Mouse (Mus musculus) ovary, postnatal 36 days (tissue): ENCODE data around the gene Ttc13.

Experiments used
- DNase-seq: peaks from one replicate; pipeline ENCODE4 v3.0.0; 2022; ENCODE audit warnings: low spot score, mixed read lengths

Gene Ttc13

GRCm38 (mm10) chr8:124721862-124722515 lies at the start of gene Ttc13, which contains the start of gene Arv1:
Gene Ttc13 (minus strand): TSS chr8:124721983.
Gene Arv1 (plus strand): TSS chr8:124722139.
- DNase-seq = peak; percentile 93

DNA sequence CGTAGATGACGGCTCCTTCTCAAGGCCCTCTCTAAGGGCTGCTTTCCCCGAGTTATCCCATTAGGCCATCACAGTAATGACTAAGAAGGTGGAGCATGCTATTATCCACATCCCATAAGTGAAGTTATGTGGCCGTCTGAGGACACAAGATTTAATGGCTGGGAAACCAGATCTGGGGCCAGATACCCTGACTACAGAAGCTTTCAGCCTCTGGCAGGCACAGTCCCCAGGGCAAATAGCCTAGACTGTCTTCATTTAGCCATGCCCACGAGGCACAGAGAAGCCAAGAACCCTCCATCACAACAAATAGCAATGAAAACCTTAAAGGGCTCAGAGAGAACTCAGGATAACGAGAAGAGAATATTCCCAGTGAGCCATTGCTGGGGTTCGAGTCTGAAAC lies 41.3 kb upstream of the Ttc13 start:
- no peak for DNase-seq

DNA sequence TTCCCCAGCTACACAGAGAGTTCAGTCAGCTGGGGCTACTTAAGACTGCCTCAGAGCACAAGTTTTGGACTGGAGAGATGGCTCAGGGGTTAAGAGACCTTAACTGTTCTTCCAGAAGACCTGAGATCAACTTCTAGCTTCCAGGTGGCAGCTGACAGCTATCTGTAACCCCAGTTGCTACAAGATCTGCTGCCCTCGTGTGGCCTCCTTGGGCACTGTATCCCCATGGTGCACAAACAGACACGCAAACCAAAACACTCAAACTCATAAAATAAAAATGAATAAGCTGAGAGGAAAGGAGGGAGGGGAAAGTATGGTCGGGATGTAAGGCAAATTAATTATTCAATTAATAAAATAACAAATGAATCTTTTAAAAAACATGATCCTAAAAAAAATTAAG lies 36.8 kb upstream of the Ttc13 start:
- DNase-seq = no peak

GRCm38 (mm10) chr8:124756601-124757000 lies 34.8 kb upstream of the Ttc13 start:
- no peak for DNase-seq

DNA sequence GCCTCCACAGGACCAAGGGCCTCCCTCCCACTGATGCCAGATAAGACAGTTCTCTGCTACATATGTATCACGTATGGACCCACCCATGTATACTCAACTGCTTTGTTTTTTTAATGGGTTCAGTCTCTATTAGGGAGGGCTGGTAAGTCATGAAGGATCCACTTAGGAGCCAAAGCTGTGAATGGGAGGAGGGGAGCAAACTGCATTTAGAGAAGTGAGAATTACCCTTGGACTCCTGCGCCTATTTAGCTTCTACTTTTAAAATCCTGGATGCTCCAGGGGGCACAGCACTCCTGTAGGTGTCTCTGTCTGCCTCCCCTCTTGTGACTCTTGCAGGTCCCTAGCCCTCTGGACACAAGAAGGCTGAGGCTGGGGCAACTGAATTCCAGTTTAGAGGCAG lies 34.4 kb upstream of the Ttc13 start:
- no peak for DNase-seq

- DNase-seq = no peak
Measured at GRCm38 (mm10) chr8:124755481-124755880, 33.7 kb upstream of the Ttc13 start.

DNA sequence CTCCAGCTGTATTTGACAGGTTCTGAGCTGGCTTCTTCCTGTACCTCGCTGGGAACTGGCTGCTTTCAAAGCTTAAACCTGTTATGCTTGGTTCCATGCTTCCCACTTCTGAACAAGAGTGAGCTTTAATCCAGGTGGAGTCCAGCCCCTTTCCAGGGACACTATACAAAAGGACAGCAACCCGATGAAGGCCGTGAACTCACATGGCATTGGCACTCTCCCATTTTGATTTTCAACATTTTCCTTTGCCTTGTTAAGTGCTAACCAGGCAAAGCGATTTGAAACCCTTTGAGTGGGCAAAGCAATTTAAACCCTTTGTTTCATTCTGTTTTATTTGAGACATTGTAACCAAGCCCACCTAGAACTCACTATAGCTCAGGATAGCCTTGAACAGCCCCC lies 33.0 kb upstream of the Ttc13 start:
- DNase-seq = no peak

DNA sequence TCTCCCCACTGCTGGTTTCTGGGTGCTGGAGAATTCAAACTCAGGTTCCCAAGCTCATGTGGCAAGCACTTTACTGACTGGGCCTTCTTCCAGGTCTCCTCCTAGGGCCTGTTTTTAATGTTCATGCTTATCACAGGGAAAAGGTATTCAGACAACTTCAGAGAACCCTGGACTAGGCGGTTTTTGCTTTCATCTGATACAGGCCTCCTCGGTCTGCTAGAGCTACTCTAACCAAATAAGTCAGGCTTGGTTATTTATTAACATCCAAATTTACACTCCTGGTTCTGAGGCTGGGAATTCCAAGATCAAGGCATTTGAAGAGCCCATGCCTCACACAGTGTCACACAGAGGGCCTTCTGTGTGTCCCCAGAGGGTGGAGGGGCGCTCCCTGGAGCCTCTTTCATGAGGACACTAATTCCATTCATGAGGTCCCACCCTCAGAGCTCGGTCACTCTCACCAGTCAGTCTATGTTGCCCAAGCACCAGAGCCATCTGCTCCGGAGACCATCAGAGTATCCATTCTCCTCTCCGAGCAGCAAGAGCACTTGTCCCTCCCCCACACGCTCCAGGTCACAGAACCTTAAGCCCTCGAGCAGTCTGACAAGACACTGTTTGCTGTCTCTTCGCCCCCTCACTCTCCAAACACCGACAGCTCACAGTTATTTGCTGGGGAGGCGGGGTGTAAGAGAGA lies 32.5 kb upstream of the Ttc13 start:
- no peak for DNase-seq

DNA sequence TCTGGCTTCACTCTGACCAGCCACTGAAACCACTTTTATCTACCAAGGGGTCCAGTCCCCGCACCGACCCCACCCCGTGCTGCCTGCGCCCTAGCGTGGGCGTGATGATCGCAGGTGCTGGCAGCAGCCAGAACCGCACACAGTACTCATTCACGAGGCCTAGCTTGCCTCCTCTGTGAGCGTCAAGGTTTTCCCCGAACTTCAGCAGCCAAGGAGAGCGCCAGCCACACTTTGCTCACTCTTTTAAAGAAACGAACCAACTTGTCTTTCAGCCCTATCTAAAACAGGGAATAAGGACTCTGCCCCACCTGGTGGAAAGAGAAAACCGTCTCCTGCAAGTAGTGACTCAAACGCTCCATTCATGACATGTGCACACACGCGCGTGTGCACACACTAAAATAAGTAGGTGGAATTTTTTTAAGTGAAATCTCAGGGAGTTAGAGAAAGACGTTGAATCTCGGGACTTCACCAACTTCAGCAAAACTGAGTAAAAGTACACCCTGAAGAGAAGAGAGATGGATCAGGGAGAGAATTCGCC lies 30.6 kb upstream of the Ttc13 start:
- DNase-seq = no peak

DNA sequence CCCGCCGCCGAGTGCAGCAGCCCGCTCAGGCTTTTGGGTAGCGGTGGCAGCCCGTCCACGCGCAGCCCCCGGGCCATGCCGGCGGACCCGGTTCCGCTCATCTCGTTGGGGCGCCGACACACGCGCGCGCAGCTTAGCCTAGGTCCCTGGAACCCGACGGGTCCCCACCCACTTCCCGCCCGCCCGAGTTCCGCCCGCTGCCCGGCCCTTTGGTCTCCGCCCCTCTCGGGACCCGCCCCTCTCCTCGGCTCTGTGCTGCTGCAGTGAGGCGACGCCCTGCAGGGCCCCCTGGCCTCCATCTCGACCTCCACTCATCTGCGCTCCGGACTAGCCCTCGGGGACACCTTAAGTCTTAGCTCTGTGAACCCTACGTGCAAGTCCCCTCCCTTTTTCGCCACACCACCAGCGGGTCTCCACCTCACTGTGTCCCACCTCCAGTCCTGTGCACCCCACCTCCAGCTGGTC lies 30.0 kb upstream of the Ttc13 start, which contains the start of gene Fam89a:
Gene Fam89a (minus strand): TSS at position 124 of the 465 bp plus-strand sequence.
- DNase-seq = peak; percentile 49

GRCm38 (mm10) chr8:124751191-124751590 lies 29.4 kb upstream of the Ttc13 start:
- DNase-seq = no peak

DNA sequence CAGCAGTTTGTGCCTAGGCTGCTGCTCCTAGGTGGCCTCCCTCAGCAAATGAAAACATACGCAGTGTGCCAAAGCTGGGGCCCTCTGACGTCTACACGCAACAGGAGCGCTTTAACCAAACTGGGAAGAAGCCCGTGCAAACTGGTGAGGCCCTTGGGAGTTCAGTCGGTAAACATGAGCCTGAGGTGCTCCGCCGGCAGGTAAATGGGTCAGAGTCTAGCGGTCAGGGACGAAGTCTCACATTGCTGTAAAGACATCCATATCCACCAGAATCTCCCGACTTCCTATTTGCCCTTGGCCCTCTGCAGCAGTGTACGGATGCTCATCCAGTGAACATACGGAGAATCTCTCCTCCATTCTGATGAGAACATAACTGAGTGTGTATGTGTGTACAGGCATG lies 24.9 kb upstream of the Ttc13 start:
- DNase-seq = no peak

- DNase-seq = no peak
Measured at GRCm38 (mm10) chr8:124739268-124739667, 17.5 kb upstream of the Ttc13 start.

- no peak for DNase-seq
Measured at GRCm38 (mm10) chr8:124735371-124735911, 13.7 kb upstream of the Ttc13 start.

GRCm38 (mm10) chr8:124732828-124733227 lies 11.0 kb upstream of the Ttc13 start:
- DNase-seq = no peak

- no peak for DNase-seq
Measured at GRCm38 (mm10) chr8:124724301-124724700, 2.5 kb upstream of the Ttc13 start.

DNA sequence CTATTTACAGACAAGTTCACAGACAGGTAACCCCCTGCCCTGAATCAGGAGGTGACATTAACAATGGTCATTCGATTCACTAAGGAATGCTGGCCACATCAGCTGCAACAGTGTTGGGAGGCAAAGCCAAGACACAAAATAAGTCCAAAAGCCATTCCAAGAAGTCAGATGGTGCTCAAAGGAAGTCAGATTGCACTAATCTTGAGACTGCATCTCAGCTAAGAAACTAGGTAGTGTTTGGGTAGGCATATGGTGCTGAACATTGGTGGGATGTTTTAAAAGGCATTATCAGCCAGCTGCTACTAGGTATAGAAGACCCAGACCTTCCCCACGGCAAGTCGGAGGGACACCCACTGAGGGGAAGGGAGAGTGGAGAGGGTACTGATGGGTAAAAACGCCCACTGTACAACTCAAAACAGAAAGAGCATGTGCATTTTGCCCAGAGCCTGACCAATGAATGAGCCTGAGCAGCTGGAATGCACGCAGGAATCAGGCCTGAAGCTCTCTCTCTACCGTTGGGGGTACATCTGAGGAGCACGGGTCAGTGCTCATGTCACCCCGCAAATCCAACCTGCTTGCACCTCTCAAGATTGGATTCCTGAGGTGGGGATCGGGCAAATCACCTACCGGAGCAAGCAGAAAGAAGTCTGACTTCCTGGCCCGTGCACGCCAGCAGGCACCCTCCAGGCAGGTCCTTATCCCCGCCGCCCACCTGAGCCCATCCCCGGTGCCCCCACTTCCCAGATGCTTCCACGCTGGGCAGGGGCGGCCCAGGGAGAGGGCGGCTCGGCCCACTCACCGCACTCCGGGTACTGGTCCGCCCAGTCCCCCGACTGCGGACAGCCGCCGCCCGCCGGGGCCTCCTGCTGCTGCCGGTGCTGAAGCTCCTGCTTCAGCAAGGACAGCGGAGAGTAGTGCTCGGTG lies 583 bp downstream of the Ttc13 start:
- DNase-seq = no peak

DNA sequence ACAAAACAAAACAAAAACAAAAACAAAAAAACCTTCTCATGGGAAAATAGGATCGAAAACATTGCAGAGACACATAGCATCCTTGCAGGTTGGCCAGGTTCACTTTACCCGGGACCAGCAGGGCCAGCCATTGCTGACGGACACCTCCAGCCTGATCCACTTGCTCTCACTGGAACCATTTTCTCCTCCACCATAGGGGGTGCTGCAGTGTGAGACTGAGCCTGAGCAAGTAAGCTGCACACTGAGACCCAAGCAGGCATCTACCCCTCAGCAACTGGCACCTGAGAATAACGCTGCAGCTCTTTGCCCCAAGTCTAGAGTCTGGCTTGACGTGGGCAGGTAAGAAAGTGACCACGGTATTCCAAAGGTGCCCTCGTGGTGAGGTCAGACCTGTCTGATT lies 1.6 kb downstream of the Ttc13 start:
- no peak for DNase-seq

GRCm38 (mm10) chr8:124715736-124716135 lies 6.0 kb downstream of the Ttc13 start:
- no peak for DNase-seq

DNA sequence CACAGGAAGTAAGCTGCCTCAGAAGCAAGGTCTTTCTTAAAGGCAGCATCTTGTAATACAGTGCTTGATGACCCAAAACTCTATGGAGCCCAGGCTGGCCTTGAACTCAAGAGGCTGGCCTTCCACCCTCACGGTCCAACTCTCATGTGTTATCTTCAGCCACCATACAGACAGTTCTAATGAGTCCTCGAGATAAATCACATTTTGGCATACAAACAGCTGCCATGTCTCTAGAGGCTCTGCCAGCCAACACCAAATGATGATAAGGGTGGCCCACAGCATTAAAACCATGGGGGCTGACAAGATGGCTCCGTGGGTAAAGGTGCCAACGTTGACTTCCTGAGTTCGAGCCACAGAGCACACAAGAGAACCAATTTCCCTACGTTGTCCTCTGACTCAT lies 8.6 kb downstream of the Ttc13 start:
- DNase-seq = no peak

GRCm38 (mm10) chr8:124705823-124706222 lies 16.0 kb downstream of the Ttc13 start:
- no peak for DNase-seq

GRCm38 (mm10) chr8:124704376-124704775 lies 17.4 kb downstream of the Ttc13 start:
- no peak for DNase-seq
